ENCODE assay signal across 32 mouse cellular contexts in the genomic region with DNA sequence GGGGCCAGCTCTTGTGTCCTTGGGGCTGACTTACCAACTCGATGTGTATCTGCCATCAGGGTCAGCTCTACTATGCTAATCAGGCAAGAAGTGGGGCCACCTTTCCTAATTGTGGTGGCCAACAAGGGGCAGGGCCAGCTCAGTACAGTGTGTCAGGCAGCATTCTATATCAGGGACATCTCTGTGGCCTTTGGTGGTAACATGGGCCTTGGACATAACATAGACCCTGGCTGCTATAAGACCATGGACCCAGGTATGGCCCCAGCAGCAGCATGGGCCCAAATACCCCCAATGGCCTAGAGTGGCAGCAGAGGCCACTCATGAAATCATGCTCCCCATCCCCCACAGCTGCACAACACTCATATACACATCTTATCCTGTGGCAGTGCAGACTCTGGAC. TPM values are rescaled to one million over a fixed set of nuclear protein-coding genes. Genes with fewer than 3 reads are reported as not detected.
DNase-seq lines count a peak whose midpoint lies in the region; ATAC-seq lines count a peak whose summit lies in the region.
"Had no signal": no experiment of that assay in that cellular context is flagged by ENCODE, and none has a peak within 500 bp of the region (broad histone marks: within the 10 kb centered on the region; RNA-seq: fewer than 3 reads in every experiment).

No protein-coding gene starts in this region.

- H3K27ac ChIP-seq in forebrain, embryonic 14.5 days (ENCODE audit: low read depth, low read length) = no peak overlapping the region
- no peak overlapping the region for H3K27ac ChIP-seq in forebrain, embryonic 13.5 days
- H3K27ac ChIP-seq in heart, embryonic 11.5 days (ENCODE audit: low read depth, low read length) = no peak overlapping the region
- no peak overlapping the region for H3K27ac ChIP-seq in limb, embryonic 15.5 days
- H3K27ac ChIP-seq: embryonic facial prominence, embryonic 13.5 days; embryonic facial prominence, embryonic 15.5 days; forebrain, embryonic 10.5 days; forebrain, embryonic 12.5 days had no signal

- no peaks in the 10 kb centered on the region for H3K4me1 ChIP-seq in forebrain, embryonic 14.5 days (ENCODE audit: control insufficient read depth, insufficient read depth, low read length)
- H3K4me1 ChIP-seq in forebrain, embryonic 13.5 days = no peaks in the 10 kb centered on the region
- no peaks in the 10 kb centered on the region for H3K4me1 ChIP-seq in heart, embryonic 11.5 days (ENCODE audit: control insufficient read depth, insufficient read depth, low read length)
- H3K4me1 ChIP-seq in limb, embryonic 15.5 days = no peaks in the 10 kb centered on the region

- WGBS in forebrain, embryonic 14.5 days = 71% methylated on average over 1 of the region's 1 CpGs
- WGBS in forebrain, embryonic 13.5 days = 76% methylated on average over 1 of the region's 1 CpGs
- 78% methylated on average over 1 of the region's 1 CpGs for WGBS in heart, embryonic 11.5 days (ENCODE audit: insufficient replicate concordance)
- WGBS in limb, embryonic 15.5 days = 88% methylated on average over 1 of the region's 1 CpGs

- DNase-seq in forebrain, embryonic 14.5 days (ENCODE audit: low spot score) = no peak
- no peak for DNase-seq in heart, adult 8-10 months (ENCODE audit: low spot score)
- no peak for DNase-seq in adrenal gland, adult 18-20 months (ENCODE audit: low spot score in 2 of 2)
- DNase-seq: adrenal gland, adult 2 months; adrenal gland, postnatal 10 days; adrenal gland, postnatal 25 days; B cell, adult 2 months; cerebellum, adult 11 months; cerebellum, adult 18-20 months; cerebellum, adult 8-10 months; cerebellum, adult 9-11 months; cerebellum, postnatal 14 days; cerebellum, postnatal 36 days; embryo, embryonic 11 days had no signal

- H3K36me3 ChIP-seq in forebrain, embryonic 14.5 days (ENCODE audit: control insufficient read depth, insufficient read depth, low read length) = no peaks in the 10 kb centered on the region
- H3K36me3 ChIP-seq in forebrain, embryonic 13.5 days (ENCODE audit: poor library complexity, severe bottlenecking) = no peaks in the 10 kb centered on the region
- no peaks in the 10 kb centered on the region for H3K36me3 ChIP-seq in heart, embryonic 11.5 days (ENCODE audit: control insufficient read depth, insufficient read depth, low read length)
- H3K36me3 ChIP-seq in limb, embryonic 15.5 days = no peaks in the 10 kb centered on the region
- H3K36me3 ChIP-seq: embryonic facial prominence, embryonic 13.5 days; embryonic facial prominence, embryonic 15.5 days; forebrain, embryonic 10.5 days; forebrain, embryonic 12.5 days; G1E had no signal

- no peak overlapping the region for H3K4me2 ChIP-seq in forebrain, embryonic 14.5 days (ENCODE audit: low read length)
- no peak overlapping the region for H3K4me2 ChIP-seq in forebrain, embryonic 13.5 days
- no peak overlapping the region for H3K4me2 ChIP-seq in heart, embryonic 11.5 days
- H3K4me2 ChIP-seq in limb, embryonic 15.5 days = no peak overlapping the region
- H3K4me2 ChIP-seq: embryonic facial prominence, embryonic 13.5 days; embryonic facial prominence, embryonic 15.5 days; forebrain, embryonic 12.5 days had no signal

- no peak overlapping the region for H3K4me3 ChIP-seq in forebrain, embryonic 14.5 days (ENCODE audit: low read depth, low read length)
- no peak overlapping the region for H3K4me3 ChIP-seq in forebrain, embryonic 13.5 days
- H3K4me3 ChIP-seq in heart, embryonic 11.5 days (ENCODE audit: low read depth, low read length) = no peak overlapping the region
- no peak overlapping the region for H3K4me3 ChIP-seq in limb, embryonic 15.5 days
- H3K4me3 ChIP-seq: embryonic facial prominence, embryonic 13.5 days; embryonic facial prominence, embryonic 15.5 days; erythroblast, embryonic 14.5 days; forebrain, embryonic 10.5 days; forebrain, embryonic 12.5 days had no signal

- H3K27me3 ChIP-seq in forebrain, embryonic 14.5 days (replicated peaks; ENCODE audit: control insufficient read depth, insufficient read depth, low read length) = no peaks in the 10 kb centered on the region
- H3K27me3 ChIP-seq in forebrain, embryonic 13.5 days = no peaks in the 10 kb centered on the region
- no peaks in the 10 kb centered on the region for H3K27me3 ChIP-seq in heart, embryonic 11.5 days (ENCODE audit: control insufficient read depth, insufficient read depth, low read length)
- no peaks in the 10 kb centered on the region for H3K27me3 ChIP-seq in limb, embryonic 15.5 days
- H3K27me3 ChIP-seq: CH12.LX; embryonic facial prominence, embryonic 13.5 days; embryonic facial prominence, embryonic 15.5 days; forebrain, embryonic 12.5 days; Patski had no signal

- H3K9ac ChIP-seq in forebrain, embryonic 14.5 days (ENCODE audit: low read length) = no peak overlapping the region
- H3K9ac ChIP-seq in forebrain, embryonic 13.5 days = no peak overlapping the region
- H3K9ac ChIP-seq in heart, embryonic 11.5 days (ENCODE audit: low read depth, low read length) = no peak overlapping the region
- no peak overlapping the region for H3K9ac ChIP-seq in limb, embryonic 15.5 days
- H3K9ac ChIP-seq: embryonic facial prominence, embryonic 13.5 days; embryonic facial prominence, embryonic 15.5 days; forebrain, embryonic 12.5 days had no signal

- peak; percentile 42; the same call in 1 of the 2 replicates for ATAC-seq in forebrain, embryonic 14.5 days
- ATAC-seq in forebrain, embryonic 13.5 days = no peak
- ATAC-seq in heart, embryonic 11.5 days (replicated peaks; ENCODE audit: insufficient number of reproducible peaks, low FRiP score, low TSS enrichment) = peak; percentile 55; the same call in 1 of the 2 replicates
- ATAC-seq in limb, embryonic 15.5 days (ENCODE audit: insufficient number of reproducible peaks, low FRiP score, low TSS enrichment, low read depth) = 0 out of 2 replicates have a peak, but pooled peaks have one; percentile 37
- ATAC-seq: activated CD4-positive, CD25-positive, alpha-beta regulatory T cell, adult 4 months; CD4-positive, CD25-positive, alpha-beta regulatory T cell, adult 4 months; forebrain, embryonic 16.5 days; Patski had no signal

- no peaks in the 10 kb centered on the region for H3K9me3 ChIP-seq in forebrain, embryonic 14.5 days (replicated peaks; ENCODE audit: control insufficient read depth, low read length)
- no peaks in the 10 kb centered on the region for H3K9me3 ChIP-seq in forebrain, embryonic 13.5 days (replicated peaks)
- no peaks in the 10 kb centered on the region for H3K9me3 ChIP-seq in heart, embryonic 11.5 days (replicated peaks; ENCODE audit: control insufficient read depth, low read length)
- H3K9me3 ChIP-seq in limb, embryonic 15.5 days = no peaks in the 10 kb centered on the region
- H3K9me3 ChIP-seq: embryonic facial prominence, embryonic 13.5 days; embryonic facial prominence, embryonic 15.5 days; forebrain, embryonic 10.5 days; forebrain, embryonic 12.5 days; G1E had no signal

RNA-seq across cellular contexts. Expression of a gene that starts 49.2 kb away (rescaled TPM):
- not detected in 2 replicates for polyA plus RNA-seq in forebrain, embryonic 14.5 days (2014; fragmentation: Nextera tagmentation; extraction: Ambion mirVana)
- polyA plus RNA-seq in forebrain, embryonic 13.5 days (2015; fragmentation: Nextera tagmentation; extraction: Ambion mirVana) = not detected in 2 replicates
- not detected in 2 replicates for polyA plus RNA-seq in heart, embryonic 11.5 days (2014; fragmentation: Nextera tagmentation; extraction: Ambion mirVana)
- not detected for total RNA-seq in heart, adult 8-10 months (2022)
- not detected in 2 replicates for polyA plus RNA-seq in limb, embryonic 15.5 days (2015; fragmentation: Nextera tagmentation; extraction: Ambion mirVana)
- not detected for total RNA-seq in adrenal gland, adult 18-20 months (2021)
- total RNA-seq: adrenal gland, adult 2 months; adrenal gland, postnatal 10 days; adrenal gland, postnatal 25 days; adrenal gland, postnatal 4 days; CH12.LX; common myeloid progenitor, adult 5-6 weeks; G1E had no signal
- polyA plus RNA-seq: activated CD4-positive, CD25-positive, alpha-beta regulatory T cell, adult 4 months; adrenal gland, adult 2 months; brain, embryonic 14.5 days; CD4-positive, CD25-positive, alpha-beta regulatory T cell, adult 4 months; embryonic facial prominence, embryonic 11.5 days; embryonic facial prominence, embryonic 13.5 days; embryonic facial prominence, embryonic 15.5 days; erythroblast, embryonic 14.5 days; forebrain, embryonic 10.5 days; forebrain, embryonic 12.5 days; forebrain, embryonic 16.5 days; G1E; Patski had no signal

RNA-seq across cellular contexts. Expression of a gene that starts 53.7 kb away (rescaled TPM):
- polyA plus RNA-seq in forebrain, embryonic 14.5 days (2014; fragmentation: Nextera tagmentation; extraction: Ambion mirVana) = not detected in 2 replicates
- polyA plus RNA-seq in forebrain, embryonic 13.5 days (2015; fragmentation: Nextera tagmentation; extraction: Ambion mirVana) = not detected in 2 replicates
- polyA plus RNA-seq in heart, embryonic 11.5 days (2014; fragmentation: Nextera tagmentation; extraction: Ambion mirVana) = not detected in 2 replicates
- total RNA-seq in heart, adult 8-10 months (2022) = not detected
- not detected in 2 replicates for polyA plus RNA-seq in limb, embryonic 15.5 days (2015; fragmentation: Nextera tagmentation; extraction: Ambion mirVana)
- total RNA-seq in adrenal gland, adult 18-20 months (2021) = not detected
- total RNA-seq: adrenal gland, adult 2 months; adrenal gland, postnatal 10 days; adrenal gland, postnatal 25 days; adrenal gland, postnatal 4 days; CH12.LX; common myeloid progenitor, adult 5-6 weeks; G1E had no signal
- polyA plus RNA-seq: activated CD4-positive, CD25-positive, alpha-beta regulatory T cell, adult 4 months; adrenal gland, adult 2 months; brain, embryonic 14.5 days; CD4-positive, CD25-positive, alpha-beta regulatory T cell, adult 4 months; embryonic facial prominence, embryonic 11.5 days; embryonic facial prominence, embryonic 13.5 days; embryonic facial prominence, embryonic 15.5 days; erythroblast, embryonic 14.5 days; forebrain, embryonic 10.5 days; forebrain, embryonic 12.5 days; forebrain, embryonic 16.5 days; G1E; Patski had no signal
